Mouse (Mus musculus) c-Kit-positive CD71-positive TER-119-negative erythroid progenitor cells, embryonic 14.5 days (primary cell): ENCODE data around the gene Nucb1.
"Not testable (repeated sequence)": the region's sequence is repeated elsewhere in the genome, so short reads cannot be mapped to it uniquely, and the experiment has no call there.

Experiments used
- DNase-seq: peaks from one replicate; pipeline ENCODE4 v3.0.0-alpha.2; 2013; ENCODE audit warnings: low read depth

The Nucb1 gene

GRCm38 (mm10) chr7:45509912-45510787, at the start of gene Nucb1:
Gene Nucb1 (minus strand): TSS chr7:45510406.
- peak; percentile 90 for DNase-seq

- DNase-seq: no peak
These were observed 48.7 kb upstream of the Nucb1 start for GRCm38 (mm10) chr7:45558907-45559306.

- peak; percentile 65 for DNase-seq
These were observed 45.6 kb upstream of the Nucb1 start for GRCm38 (mm10) chr7:45555787-45556186.

GRCm38 (mm10) chr7:45554744-45555143, 44.5 kb upstream of the Nucb1 start, which contains the start of gene Hsd17b14:
Gene Hsd17b14 (plus strand): TSS chr7:45554893.
- DNase-seq: no peak

GRCm38 (mm10) chr7:45553990-45554389, 43.8 kb upstream of the Nucb1 start:
- no peak for DNase-seq

- DNase-seq: no peak
These were observed 43.3 kb upstream of the Nucb1 start for GRCm38 (mm10) chr7:45553519-45553918.

- no peak for DNase-seq
These were observed 41.3 kb upstream of the Nucb1 start for GRCm38 (mm10) chr7:45551512-45551883.

GRCm38 (mm10) chr7:45550821-45551511, 40.8 kb upstream of the Nucb1 start:
- DNase-seq: no peak

- no peak for DNase-seq
These were observed 39.6 kb upstream of the Nucb1 start for GRCm38 (mm10) chr7:45549641-45550436.

GRCm38 (mm10) chr7:45544525-45544924, 34.3 kb upstream of the Nucb1 start:
- DNase-seq: no peak

- DNase-seq: no peak
These were observed 30.0 kb upstream of the Nucb1 start for GRCm38 (mm10) chr7:45540213-45540612.

- no peak for DNase-seq
These were observed 28.9 kb upstream of the Nucb1 start for GRCm38 (mm10) chr7:45539095-45539494.

- DNase-seq: no peak
These were observed 28.2 kb upstream of the Nucb1 start for GRCm38 (mm10) chr7:45538163-45539041.

GRCm38 (mm10) chr7:45537602-45538001, 27.4 kb upstream of the Nucb1 start:
- no peak for DNase-seq

- DNase-seq: no peak
These were observed 25.5 kb upstream of the Nucb1 start for GRCm38 (mm10) chr7:45535676-45536075.

- DNase-seq: no peak
These were observed 20.4 kb upstream of the Nucb1 start for GRCm38 (mm10) chr7:45530643-45531042.

GRCm38 (mm10) chr7:45529461-45529860, 19.3 kb upstream of the Nucb1 start:
- no peak for DNase-seq

- DNase-seq: not testable (repeated sequence)
These were observed 17.0 kb upstream of the Nucb1 start for GRCm38 (mm10) chr7:45527169-45527568.

GRCm38 (mm10) chr7:45526474-45527120, 16.4 kb upstream of the Nucb1 start:
- peak; percentile 40 for DNase-seq

GRCm38 (mm10) chr7:45525809-45526473, 15.7 kb upstream of the Nucb1 start, which contains the start of the genes Ppp1r15a and Plekha4:
Gene Ppp1r15a (minus strand): TSS chr7:45526268.
Gene Plekha4 (plus strand): TSS chr7:45526330.
- DNase-seq: peak; percentile 96
